Mouse (Mus musculus) cerebellum, postnatal 4 days (tissue): ENCODE data around the gene Trim25.
A peak's percentile ranks its signal among the peaks of the same experiment; 100 is the strongest.

ENCODE experiments used
- DNase-seq, 2 experiments: peaks; one replicate each; pipeline ENCODE4 v3.0.0; 2022; ENCODE audit warnings: low spot score in 2 of 2, mixed read lengths in 1 of 2

The Trim25 gene

DNA sequence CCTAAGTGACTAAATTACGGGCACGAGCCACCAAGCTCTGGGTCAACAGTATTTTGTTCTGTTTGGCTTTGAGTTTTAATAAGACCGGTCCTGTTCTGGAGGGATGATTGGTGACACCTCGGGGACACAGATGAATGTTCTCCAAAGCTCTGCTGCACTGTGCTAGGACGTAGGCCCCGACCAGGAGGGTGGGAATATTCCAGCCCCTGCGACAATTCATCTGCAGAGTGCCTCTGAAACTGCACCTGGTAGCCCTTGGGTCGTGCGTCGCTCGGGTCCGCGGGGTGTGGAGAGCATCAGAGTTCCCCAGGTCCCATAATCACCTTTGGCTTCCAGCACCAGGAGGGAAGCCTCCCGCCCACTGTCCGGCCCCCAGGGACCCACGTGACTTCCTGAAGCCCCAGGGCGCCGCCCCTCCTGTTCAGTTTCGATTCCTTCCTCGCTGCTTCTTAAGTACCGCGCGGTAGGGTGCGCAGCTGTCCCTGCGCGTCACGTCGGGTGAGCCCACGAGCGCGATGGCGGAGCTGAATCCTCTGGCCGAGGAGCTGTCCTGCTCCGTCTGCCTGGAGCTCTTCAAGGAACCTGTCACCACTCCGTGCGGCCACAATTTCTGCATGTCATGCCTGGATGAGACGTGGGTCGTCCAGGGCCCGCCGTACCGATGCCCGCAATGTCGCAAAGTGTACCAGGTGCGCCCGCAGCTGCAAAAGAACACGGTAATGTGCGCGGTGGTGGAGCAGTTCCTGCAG, at the start of gene Trim25:
Gene Trim25, plus strand, starts transcription at position 403 of the 749 bp plus-strand sequence.
- DNase-seq, result peak in 1 of 2 experiments; percentile 24

DNA sequence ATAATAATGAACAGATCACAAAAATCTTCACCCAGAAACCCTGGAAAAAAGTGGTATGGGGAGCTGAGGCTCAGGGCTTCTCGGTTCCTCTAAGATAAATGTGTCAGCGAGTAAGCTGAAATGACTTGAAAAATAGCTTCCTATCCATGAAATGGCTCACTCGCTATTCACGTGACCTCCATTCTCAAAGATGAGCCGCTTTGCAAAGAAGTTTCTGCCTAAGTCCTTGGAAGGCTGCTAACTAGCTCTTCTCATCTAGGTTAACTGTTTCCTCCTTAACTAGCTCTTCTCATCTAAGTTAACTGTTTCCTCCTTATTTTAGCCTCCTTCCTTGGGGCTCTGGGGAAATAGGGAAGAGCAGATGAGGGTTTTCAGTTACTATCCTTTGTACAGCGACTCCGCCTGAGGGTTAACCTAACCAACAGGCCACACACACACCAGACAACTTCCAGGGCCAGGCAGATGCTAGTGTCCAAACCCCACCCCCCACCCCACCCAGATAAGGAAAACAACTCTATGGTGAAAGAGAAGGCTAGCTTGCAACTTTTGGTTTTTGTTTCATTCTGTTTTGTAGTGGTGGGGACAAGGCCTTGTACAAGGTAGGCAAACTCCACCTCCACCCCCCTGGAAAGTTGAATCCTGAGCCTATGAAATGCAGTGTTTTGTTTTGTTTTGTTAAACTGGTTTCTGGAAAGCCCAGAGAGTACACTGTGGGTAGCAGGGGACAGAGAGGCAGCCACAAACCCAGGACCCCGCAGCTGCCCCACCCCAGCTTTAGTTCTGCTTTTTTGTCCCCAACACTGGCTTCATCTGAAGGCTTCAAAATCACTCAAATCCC, 49.2 kb upstream of the Trim25 start:
- DNase-seq, result no peak

DNA sequence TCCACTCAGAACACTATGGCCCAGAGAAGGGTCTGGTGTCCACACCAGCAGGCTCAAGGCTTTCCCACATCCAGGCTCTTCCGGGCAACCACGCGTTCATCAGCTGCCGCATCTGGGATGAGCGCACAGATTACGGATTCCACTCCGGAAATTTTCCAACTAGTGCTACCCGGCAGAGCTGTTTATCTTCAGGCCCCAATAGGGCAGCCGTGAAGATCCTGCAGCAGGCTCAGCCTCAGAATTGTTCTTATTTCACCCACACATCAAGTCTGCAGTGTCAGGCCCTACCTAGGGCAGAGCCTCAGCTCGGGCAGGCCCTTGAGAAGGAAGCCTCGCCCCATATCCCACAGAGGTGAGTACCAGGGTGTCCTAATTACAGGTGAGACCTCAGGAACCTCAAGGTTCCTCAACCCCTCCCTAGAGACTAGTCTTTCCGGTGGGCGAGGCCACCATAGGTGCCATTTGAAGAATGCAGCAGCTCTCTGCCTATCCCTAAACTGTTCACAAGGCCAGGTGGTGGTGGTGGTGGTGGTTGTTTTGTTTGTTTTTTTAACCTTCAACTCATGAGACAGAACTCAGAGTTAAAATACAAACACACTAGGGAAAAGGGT, 48.4 kb upstream of the Trim25 start:
- DNase-seq, result no peak

GRCm38 (mm10) chr11:88951576-88951975, 47.6 kb upstream of the Trim25 start:
- no peak for DNase-seq

DNA sequence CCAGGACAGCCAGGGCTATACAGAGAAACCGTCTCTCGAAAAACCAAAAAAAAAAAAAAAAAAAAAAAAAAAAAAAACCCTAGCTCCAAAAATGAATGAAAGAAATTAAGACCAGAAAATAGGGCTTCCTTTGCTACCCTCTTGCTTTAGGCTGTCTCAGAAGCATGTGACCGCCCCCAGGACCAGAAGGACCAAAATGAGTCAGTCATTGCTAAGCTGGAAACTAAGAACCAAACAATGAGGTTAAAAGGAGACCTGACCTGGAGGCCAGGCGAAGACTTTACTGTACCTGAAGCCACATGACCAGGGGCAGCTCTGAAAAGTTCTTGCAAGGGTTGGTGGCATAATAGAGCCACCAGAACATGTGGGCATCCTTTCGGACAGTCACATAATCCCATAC, 47.1 kb upstream of the Trim25 start:
- DNase-seq, result no peak

GRCm38 (mm10) chr11:88953582-88953981, 45.6 kb upstream of the Trim25 start:
- no peak for DNase-seq

- no peak for DNase-seq
Observed at GRCm38 (mm10) chr11:88954803-88955202, 44.4 kb upstream of the Trim25 start.

DNA sequence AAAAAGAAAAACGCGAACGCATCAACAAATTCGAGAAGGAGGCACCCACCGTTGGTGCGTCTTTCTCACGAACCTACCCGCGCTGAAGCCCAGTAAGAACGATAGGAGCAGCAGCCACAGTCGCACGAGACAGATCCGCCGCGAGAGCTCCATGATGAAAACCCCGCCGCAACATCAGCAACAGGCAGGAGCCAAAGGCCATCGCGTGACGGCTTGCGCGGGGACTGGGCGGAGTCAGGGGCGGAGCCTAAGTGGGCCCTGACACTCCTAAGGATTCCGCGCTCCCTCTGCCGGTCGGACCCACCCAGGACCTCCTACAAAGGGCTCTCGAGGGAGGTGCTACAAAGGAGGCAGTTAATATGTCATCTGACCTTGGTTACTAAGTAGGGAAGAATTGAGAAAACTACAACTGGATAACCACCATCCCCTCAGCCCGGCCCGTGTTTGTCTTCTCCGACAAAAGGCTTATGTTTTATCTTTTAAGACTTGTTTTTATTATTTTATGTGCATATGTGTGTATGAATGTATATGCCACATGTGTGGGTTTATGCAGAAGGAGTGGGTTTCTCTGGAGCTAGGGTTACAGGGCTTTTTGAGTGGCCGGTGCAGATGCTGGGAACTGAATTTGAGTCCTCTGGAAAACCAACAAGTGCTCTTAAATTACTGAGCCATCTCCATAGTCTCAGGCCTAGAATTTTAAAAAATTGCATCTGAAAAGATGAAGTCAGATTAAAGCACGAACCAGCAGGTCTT, 43.8 kb upstream of the Trim25 start, which contains the start of gene Scpep1:
Gene Scpep1, minus strand, starts transcription at position 249 of the 753 bp plus-strand sequence.
- DNase-seq, result peak; percentile 92 to 95

DNA sequence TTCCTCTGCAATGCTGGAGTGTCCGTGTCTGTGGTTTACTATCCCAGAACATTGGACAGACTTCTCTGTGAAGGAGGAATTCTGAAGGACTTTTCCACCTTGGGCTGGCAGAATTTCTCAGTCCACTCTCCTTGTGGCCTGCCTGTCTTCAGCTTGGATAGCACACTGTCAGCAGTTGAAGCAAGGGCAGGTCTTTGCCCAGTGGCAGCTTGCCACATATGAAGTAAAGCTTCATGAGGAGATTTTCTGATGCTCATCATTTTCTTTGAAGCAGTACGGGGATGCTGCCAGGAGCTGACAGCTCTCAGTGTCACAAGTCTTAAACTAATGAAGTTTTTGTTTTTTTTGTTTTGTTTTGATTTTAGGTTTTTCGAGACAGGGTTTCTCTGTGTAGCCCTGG, 40.3 kb upstream of the Trim25 start:
- no peak for DNase-seq

DNA sequence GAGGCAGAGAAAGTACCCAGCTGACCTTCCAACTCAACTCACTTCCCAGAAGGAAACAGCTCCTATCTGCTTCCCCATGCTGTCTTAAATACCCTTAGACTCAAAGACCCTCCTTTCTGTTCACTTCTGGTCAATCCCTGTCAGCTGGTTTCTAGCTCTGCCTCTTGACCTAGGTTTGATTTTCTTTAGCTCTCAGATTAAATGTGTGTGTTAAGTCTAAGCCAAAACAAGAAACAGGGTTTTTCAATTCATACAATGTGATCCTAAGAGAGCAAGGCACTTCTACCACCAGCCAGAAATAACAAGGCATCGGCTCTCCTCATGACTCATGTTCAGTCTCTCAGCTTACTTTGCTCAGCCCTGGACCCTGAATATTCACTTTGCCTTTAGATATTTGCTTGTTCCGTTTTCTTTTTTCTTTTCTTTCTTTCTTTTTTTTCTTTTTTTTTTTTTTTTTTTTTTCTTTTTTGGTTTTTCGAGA, 32.3 kb upstream of the Trim25 start, which contains the start of gene Elobl:
Gene Elobl, minus strand, starts transcription at position 51 of the 481 bp plus-strand sequence.
- no peak for DNase-seq

DNA sequence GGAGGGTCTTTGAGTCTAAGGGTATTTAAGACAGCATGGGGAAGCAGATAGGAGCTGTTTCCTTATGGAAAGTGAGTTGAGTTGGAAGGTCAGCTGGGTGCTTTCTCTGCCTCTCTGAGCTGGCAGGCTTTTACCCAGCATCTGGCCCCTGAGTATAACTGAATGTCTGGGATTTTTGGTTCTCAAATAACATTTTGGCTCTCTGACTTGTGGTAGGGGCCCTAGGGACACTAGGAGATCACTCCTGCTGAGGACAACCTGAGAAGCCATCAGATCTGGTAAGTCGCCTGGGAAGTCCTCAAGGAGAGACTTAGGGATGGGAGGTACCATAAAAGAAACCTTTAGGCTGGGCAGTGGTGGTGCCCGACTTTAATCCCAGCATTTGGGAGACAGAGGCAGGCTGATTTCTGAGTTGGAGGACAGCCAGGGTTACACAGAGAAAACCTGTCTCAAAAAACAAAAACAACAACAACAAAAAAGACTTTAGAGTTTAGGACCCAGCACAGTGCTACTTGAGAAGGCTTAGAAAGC, 28.9 kb upstream of the Trim25 start, which contains the start of gene Coil:
Gene Coil, plus strand, starts transcription at position 51 of the 531 bp plus-strand sequence.
- peak in 1 of 2 experiments; percentile 14 for DNase-seq

DNA sequence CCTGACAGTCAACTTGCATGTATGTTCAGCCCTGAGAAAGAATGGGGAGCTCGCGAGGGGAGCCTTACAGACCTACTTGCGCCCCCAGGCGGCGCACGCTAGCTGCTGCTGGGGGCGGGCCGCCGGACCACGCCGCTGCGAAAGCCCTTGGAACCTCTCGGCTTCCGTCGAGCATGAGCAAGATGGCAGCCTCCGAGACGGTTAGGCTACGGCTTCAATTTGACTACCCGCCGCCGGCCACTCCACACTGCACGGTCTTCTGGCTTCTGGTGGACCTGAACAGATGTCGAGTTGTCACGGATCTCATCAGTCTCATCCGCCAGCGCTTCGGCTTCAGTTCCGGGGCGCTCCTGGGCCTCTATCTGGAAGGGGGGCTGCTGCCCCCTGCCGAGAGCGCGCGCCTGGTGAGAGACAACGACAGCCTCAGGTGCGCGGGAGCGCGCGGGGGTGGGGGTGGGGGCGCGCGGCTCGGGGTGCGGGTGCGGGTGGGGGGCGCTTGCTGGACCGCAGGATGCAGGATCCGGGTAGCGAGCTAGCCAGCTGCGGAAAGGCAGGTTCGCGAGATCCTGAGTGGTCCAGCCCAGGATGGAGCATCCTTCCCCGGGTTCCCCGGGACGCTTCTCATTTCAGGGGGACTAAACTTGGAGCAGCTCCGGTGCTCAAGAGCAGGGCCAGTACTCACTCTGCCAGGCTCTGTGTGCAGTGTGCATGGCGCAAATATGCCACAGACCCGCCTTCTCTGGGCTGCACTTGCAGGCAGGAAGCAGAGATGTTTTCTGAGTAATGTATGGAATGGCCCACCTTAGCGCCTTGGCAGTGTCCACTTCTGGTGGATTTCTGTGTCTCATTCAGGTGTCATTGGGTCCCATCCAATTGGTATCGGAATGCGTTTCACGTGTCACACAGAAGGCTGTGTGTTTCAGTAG, 25.1 kb upstream of the Trim25 start:
- peak; percentile 91 to 96 for DNase-seq

- DNase-seq, result no peak
Observed at GRCm38 (mm10) chr11:88976320-88976719, 22.9 kb upstream of the Trim25 start.

GRCm38 (mm10) chr11:88977188-88977587, 22.0 kb upstream of the Trim25 start:
- DNase-seq, result no peak

DNA sequence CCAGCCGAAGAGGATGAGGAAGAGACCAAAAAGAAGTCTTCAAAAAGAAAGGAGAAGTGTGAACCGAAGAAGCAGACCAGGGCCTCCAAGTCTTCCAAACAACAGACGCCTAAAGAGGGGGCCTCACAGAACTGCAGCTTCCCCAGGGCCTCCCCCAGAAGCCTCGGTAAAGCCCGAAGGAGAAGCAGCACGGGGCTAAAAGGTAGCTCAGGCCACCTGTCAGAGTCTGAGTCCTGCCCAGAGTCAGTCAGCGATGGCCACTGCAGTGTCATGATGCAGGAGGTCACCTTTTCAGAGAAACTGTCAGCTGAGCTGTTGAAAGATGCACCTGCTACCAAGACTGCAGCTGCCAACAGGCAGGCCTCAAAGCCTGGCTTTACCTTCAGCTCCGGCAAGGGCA, 17.8 kb upstream of the Trim25 start:
- DNase-seq, result no peak

DNA sequence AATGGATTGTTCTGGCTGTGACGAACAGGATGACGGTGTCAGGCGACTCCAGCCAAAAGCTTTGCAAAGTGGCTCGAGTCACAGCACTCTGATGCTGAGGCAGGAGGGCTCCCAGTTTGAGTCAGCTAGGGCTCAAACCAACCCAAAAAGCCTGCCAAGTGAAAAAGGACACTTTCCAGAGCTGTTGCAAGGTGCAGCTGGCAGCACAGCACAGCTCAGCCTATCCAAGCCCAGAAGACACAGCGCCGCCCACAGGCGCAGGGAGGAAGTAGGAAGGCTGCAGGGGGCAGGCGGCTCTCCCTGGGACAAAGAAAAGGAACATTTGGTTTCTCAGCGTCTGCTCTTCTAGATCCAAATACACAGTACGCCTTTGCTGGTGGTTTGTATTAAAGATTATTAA, 12.6 kb upstream of the Trim25 start:
- no peak for DNase-seq

DNA sequence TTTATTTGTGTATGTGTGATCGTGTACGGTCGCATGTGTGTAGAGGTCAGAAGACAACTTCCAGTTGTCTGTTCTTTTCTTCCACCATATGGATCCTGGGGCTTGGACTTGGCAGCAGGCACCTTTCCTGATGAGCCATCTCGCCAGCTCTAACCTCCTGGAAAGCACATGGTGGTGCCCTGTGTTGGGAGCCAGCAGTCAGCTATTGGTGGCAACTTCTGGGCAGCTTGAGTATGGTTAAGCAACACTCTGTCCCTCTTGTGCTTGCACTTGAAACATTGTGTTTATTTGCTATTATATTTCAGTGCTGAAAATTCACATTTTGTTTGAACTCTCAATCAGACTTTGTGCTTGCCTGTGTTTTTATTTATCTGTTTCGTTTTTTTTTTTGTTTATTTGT, 10.2 kb upstream of the Trim25 start:
- no peak for DNase-seq

- DNase-seq, result no peak
Observed at GRCm38 (mm10) chr11:88989530-88989929, 9.6 kb upstream of the Trim25 start.

GRCm38 (mm10) chr11:88993186-88993585, 6.0 kb upstream of the Trim25 start:
- no peak for DNase-seq

GRCm38 (mm10) chr11:88993625-88994024, 5.6 kb upstream of the Trim25 start:
- peak in 1 of 2 experiments; percentile 32 for DNase-seq
